Mouse (Mus musculus) liver, adult 2 months (tissue): ENCODE data around the gene Prg3.

ENCODE experiments used
- CTCF ChIP-seq: fragments of 200-500 bp; IDR thresholded peaks from 2 replicates; pipeline ENCODE4 v1.5.1; 2011; ENCODE audit warnings: low read depth, low read length, control low read depth
- POLR2A ChIP-seq: fragments of 200-500 bp; IDR thresholded peaks from 2 replicates; pipeline ENCODE4 v1.6.1; 2011; ENCODE audit warnings: low read length, control low read depth; ENCODE audit not compliant: insufficient read depth; ENCODE audit errors: extremely low read depth

GRCm38 (mm10) chr2:85006600-85006999, 18.6 kb downstream of the Prg3 start:
- TF ChIP-seq CTCF = no peak
- TF ChIP-seq POLR2A = no peak
